Mouse (Mus musculus) G1E (cell line): ENCODE measurements around the gene Hivep3. TPM values are rescaled to one million over a fixed set of nuclear protein-coding genes. Genes with fewer than 3 reads are reported as not detected.

Source experiments
- ATAC-seq: 2 replicates; pipeline ENCODE4 v1.8.0; 2016; ENCODE audit warnings: mild to moderate bottlenecking; ENCODE audit not compliant: insufficient number of reproducible peaks, poor library complexity, low FRiP score, severe bottlenecking; ENCODE audit errors: extremely low read depth
- DNase-seq: peaks from one replicate; pipeline ENCODE4 v3.0.0; 2012; ENCODE audit warnings: low spot score
- H3K27me3 ChIP-seq: 2 replicates; pipeline ENCODE4 v1.6.1; 2012; ENCODE audit warnings: mild to moderate bottlenecking, low read length, inconsistent platforms; ENCODE audit not compliant: insufficient read depth
- H3K36me3 ChIP-seq: replicated peaks from 2 replicates; pipeline ENCODE3; 2012; ENCODE audit warnings: mild to moderate bottlenecking, inconsistent platforms
- H3K4me1 ChIP-seq: 2 replicates; pipeline ENCODE4 v1.6.1; 2012; ENCODE audit warnings: low read depth, low read length, inconsistent platforms, mixed read lengths; ENCODE audit not compliant: insufficient read depth
- H3K4me3 ChIP-seq: 2 replicates; pipeline ENCODE4 v1.5.1; 2012; ENCODE audit warnings: low read depth, mild to moderate bottlenecking, inconsistent platforms, low read length, moderate library complexity, mixed read lengths
- H3K9me3 ChIP-seq: replicated peaks from 2 replicates; pipeline ENCODE4 v1.6.1; 2012; ENCODE audit warnings: inconsistent platforms
- CTCF ChIP-seq: IDR thresholded peaks from 2 replicates; pipeline ENCODE4 v1.5.1; 2012; ENCODE audit warnings: low read depth, low read length, inconsistent platforms, mixed read lengths
- GATA1 ChIP-seq: IDR thresholded peaks from 2 replicates; pipeline ENCODE4 v1.6.1; 2012; ENCODE audit warnings: borderline replicate concordance, low read length, inconsistent platforms, mixed read lengths
- GATA2 ChIP-seq: IDR thresholded peaks from 2 replicates; pipeline ENCODE4 v1.6.1; 2012; ENCODE audit warnings: low read depth, low read length, inconsistent platforms, borderline replicate concordance
- POLR2AphosphoS5 ChIP-seq: IDR thresholded peaks from 2 replicates; pipeline ENCODE4 v1.6.1; 2012; ENCODE audit warnings: low read depth, low read length, inconsistent platforms; ENCODE audit not compliant: insufficient replicate concordance
- TAL1 ChIP-seq: conservative IDR thresholded peaks from 2 replicates; pipeline ENCODE4 v1.6.1; 2012; ENCODE audit warnings: low read depth, low read length, inconsistent platforms, mixed read lengths
- polyA plus RNA-seq: library from polyadenylated mRNA; stranded (reverse); fragments of >175 nt; gene quantifications from 2 replicates; pipeline ENCODE4 v1.2.3, GENCODE M21; 2012
- total RNA-seq, 2 experiments: library from RNA; stranded (forward) in 1 of 2; stranded (reverse) in 1 of 2; fragments of 200-1000 nt in 1 of 2; fragments of >200 nt in 1 of 2; fragmentation: Nextera tagmentation in 1 of 2; gene quantifications; 2 replicates each; pipeline ENCODE4 v1.2.3; 2014 to 2017

Hivep3 gene
- total and polyA plus RNA-seq, 3 experiments = 0.49 TPM; not detected in 2

GRCm38 (mm10) chr4:119975242-119975641 lies 241.7 kb downstream of the Hivep3 start:
- Histone ChIP-seq H3K4me3 (no peak overlapping the region), H3K9me3 (peaks cover 82% of the 10 kb centered on the region), H3K27me3 (no peaks in the 10 kb centered on the region), H3K36me3 (no peaks in the 10 kb centered on the region), H3K4me1 (no peaks in the 10 kb centered on the region)
- ATAC-seq = no peak
- DNase-seq = no peak
- TF ChIP-seq TAL1 (no peak), GATA1 (no peak), POLR2AphosphoS5 (no peak), CTCF (no peak), GATA2 (no peak)

GRCm38 (mm10) chr4:119975822-119976221 lies 242.2 kb downstream of the Hivep3 start:
- no peak for TF ChIP-seq GATA2
- TF ChIP-seq TAL1 = no peak
- no peak for TF ChIP-seq CTCF
- TF ChIP-seq POLR2AphosphoS5 = no peak
- H3K4me3 ChIP-seq = 0 out of 2 replicates have a peak overlapping the region, but pooled peaks have one; percentile 0
- DNase-seq = no peak
- H3K9me3 ChIP-seq = peaks cover 82% of the 10 kb centered on the region
- no peak for ATAC-seq
- no peaks in the 10 kb centered on the region for H3K36me3 ChIP-seq
- no peaks in the 10 kb centered on the region for H3K4me1 ChIP-seq
- no peaks in the 10 kb centered on the region for H3K27me3 ChIP-seq

- Histone ChIP-seq H3K36me3 (no peaks in the 10 kb centered on the region), H3K27me3 (no peaks in the 10 kb centered on the region), H3K4me3 (no peak overlapping the region), H3K9me3 (peaks cover 83% of the 10 kb centered on the region), H3K4me1 (no peaks in the 10 kb centered on the region)
- no peak for DNase-seq
- no peak for TF ChIP-seq POLR2AphosphoS5
- TF ChIP-seq GATA1 = no peak
- no peak for TF ChIP-seq GATA2
- TF ChIP-seq TAL1 = no peak
- TF ChIP-seq CTCF = no peak
- no peak for ATAC-seq
These were observed 243.0 kb downstream of the Hivep3 start for GRCm38 (mm10) chr4:119976428-119977168.

- Histone ChIP-seq H3K9me3 (peaks cover 81% of the 10 kb centered on the region), H3K4me1 (no peaks in the 10 kb centered on the region), H3K4me3 (no peak overlapping the region), H3K36me3 (no peaks in the 10 kb centered on the region), H3K27me3 (no peaks in the 10 kb centered on the region)
- DNase-seq = no peak
- TF ChIP-seq GATA1 = no peak
- TF ChIP-seq GATA2 = no peak
- TF ChIP-seq CTCF = no peak
- no peak for TF ChIP-seq TAL1
- no peak for TF ChIP-seq POLR2AphosphoS5
- no peak for ATAC-seq
These were observed 244.4 kb downstream of the Hivep3 start for GRCm38 (mm10) chr4:119977817-119978491.

GRCm38 (mm10) chr4:119979238-119979829 lies 245.8 kb downstream of the Hivep3 start:
- Histone ChIP-seq H3K4me1 (no peaks in the 10 kb centered on the region), H3K36me3 (no peaks in the 10 kb centered on the region), H3K27me3 (no peaks in the 10 kb centered on the region), H3K9me3 (peaks cover 82% of the 10 kb centered on the region), H3K4me3 (no peak overlapping the region)
- TF ChIP-seq CTCF (no peak), POLR2AphosphoS5 (no peak), GATA1 (no peak), TAL1 (no peak), GATA2 (no peak)
- DNase-seq (no peak), ATAC-seq (no peak)

- TF ChIP-seq GATA2 = no peak
- no peak for TF ChIP-seq CTCF
- TF ChIP-seq TAL1 = no peak
- no peak for TF ChIP-seq POLR2AphosphoS5
- no peak for TF ChIP-seq GATA1
- Histone ChIP-seq H3K27me3 (no peaks in the 10 kb centered on the region), H3K9me3 (peaks cover 82% of the 10 kb centered on the region), H3K4me3 (no peak overlapping the region), H3K36me3 (no peaks in the 10 kb centered on the region), H3K4me1 (no peaks in the 10 kb centered on the region)
- ATAC-seq (no peak), DNase-seq (no peak)
These were observed 246.3 kb downstream of the Hivep3 start for GRCm38 (mm10) chr4:119979918-119980317.
